Comparison of ENCODE assay signal across 8 mouse cellular contexts in the genomic region with DNA sequence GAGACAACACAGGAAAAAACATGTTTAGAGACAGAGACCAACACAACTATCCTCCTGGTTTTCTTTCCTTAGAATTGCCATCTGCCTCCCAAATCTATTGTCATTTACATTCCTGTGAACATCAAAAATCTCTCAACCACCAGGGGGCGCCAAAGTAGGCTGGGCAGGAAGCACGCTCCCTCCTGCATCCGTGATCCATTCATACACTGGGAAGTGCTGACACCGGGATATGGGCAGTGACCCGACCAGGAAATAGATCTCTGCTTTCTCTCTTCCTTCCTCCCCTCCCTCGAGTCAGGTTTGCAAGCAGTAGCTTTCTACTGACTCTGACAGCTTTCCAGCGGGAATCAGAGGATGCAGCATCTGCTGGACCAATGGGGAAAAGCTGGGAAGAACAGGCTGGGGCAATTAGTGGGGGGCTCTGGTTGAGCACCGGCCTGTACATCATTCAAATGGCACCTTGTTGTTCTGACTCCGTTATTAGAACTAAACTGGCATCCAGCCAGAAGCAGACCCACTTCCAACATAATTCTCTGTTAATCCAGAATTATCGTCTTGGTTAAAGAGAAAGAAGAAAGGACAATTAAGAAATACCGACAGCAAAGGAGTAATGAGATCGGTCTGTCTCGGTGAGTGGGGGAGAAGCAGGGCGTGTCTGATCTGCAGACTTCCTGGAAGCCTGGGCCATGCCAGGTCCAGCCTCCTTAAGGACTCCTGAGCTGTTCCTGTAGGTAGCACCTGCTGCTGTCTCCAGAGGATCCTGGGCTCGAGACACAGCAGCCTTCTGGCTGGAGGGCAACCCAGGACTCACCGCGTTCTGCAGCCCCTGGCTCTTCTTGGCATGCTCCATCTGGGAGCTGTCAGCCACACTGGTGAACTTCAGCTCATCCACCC. TPM values are rescaled to one million over a fixed set of nuclear protein-coding genes. Genes with fewer than 3 reads are reported as not detected.
DNase-seq lines count a peak whose midpoint lies in the region; ATAC-seq and TF ChIP-seq lines count a peak whose summit lies in the region.
"Had no signal": no experiment of that assay in that cellular context is flagged by ENCODE, and none has a peak within 500 bp of the region (broad histone marks: within the 10 kb centered on the region; RNA-seq: fewer than 3 reads in every experiment).

No protein-coding gene starts in this region.

- TF ChIP-seq EP300 in heart, adult 2 months (IDR thresholded peaks at IDR 0.05; ENCODE audit: insufficient read depth, low read depth, low read length) = no peak

- H3K9me3 ChIP-seq in G1E (replicated peaks) = peaks cover 4% of the 10 kb centered on the region; the same call in 1 of the 2 replicates
- H3K9me3 ChIP-seq in lung, embryonic 14.5 days (ENCODE audit: low read depth, low read length) = no peaks in the 10 kb centered on the region

- no peaks in the 10 kb centered on the region for H3K79me3 ChIP-seq in C2C12 (ENCODE audit: low read depth)

- DNase-seq in G1E (ENCODE audit: low spot score) = peak; percentile 26
- peak; percentile 54 to 80 for DNase-seq in heart, adult 2 months
- peak; percentile 74 to 91 for DNase-seq in kidney, postnatal 25 days
- peak; percentile 87 for DNase-seq in lung, embryonic 14.5 days
- DNase-seq in right cerebral cortex, postnatal 10 days (ENCODE audit: low spot score in 2 of 2) = peak; percentile 47 to 77

- intact Hi-C loops in heart, adult 2 months (cut with DNase I) = loop anchor here (5.0 kb wide), 1 partner anchor 41 kb away; a partner anchor contains a TSS

- H3K4me2 ChIP-seq in lung, embryonic 14.5 days = peak overlapping the region; percentile 19; the same call in 1 of the 2 replicates

- H3K79me2 ChIP-seq in C2C12 (ENCODE audit: control insufficient read depth, insufficient read depth) = no peaks in the 10 kb centered on the region
- no peaks in the 10 kb centered on the region for H3K79me2 ChIP-seq in heart, adult 2 months (replicated peaks; ENCODE audit: control insufficient read depth, insufficient read depth, low read length)

- no peaks in the 10 kb centered on the region for H3K36me3 ChIP-seq in C2C12 (ENCODE audit: control insufficient read depth, insufficient read depth)
- H3K36me3 ChIP-seq in G1E (replicated peaks) = no peaks in the 10 kb centered on the region
- H3K36me3 ChIP-seq in heart, adult 2 months (ENCODE audit: control insufficient read depth, insufficient read depth, low read length) = no peaks in the 10 kb centered on the region; the same call in 1 of the 2 replicates
- no peaks in the 10 kb centered on the region for H3K36me3 ChIP-seq in lung, embryonic 14.5 days (ENCODE audit: insufficient read depth)

- no peak overlapping the region for H3ac ChIP-seq in C2C12 (ENCODE audit: control insufficient read depth, insufficient read length, low read depth)

- no peak for ATAC-seq in G1E (ENCODE audit: extremely low read depth, insufficient number of reproducible peaks, low FRiP score, poor library complexity, severe bottlenecking)
- peak; percentile 44; the same call in 1 of the 2 replicates for ATAC-seq in lung, embryonic 14.5 days (ENCODE audit: insufficient read depth)

- H3K4me3 ChIP-seq in C2C12 (ENCODE audit: insufficient read depth, poor library complexity, severe bottlenecking) (no peak overlapping the region), G1E (ENCODE audit: low read depth, low read length) (no peak overlapping the region; the same call in 1 of the 2 replicates)
- no peak overlapping the region for H3K4me3 ChIP-seq in cortical plate, adult 2 months (ENCODE audit: insufficient read depth, low read length)
- H3K4me3 ChIP-seq in heart, adult 2 months = peak overlapping the region; percentile 22; the same call in 1 of the 2 replicates
- H3K4me3 ChIP-seq in lung, embryonic 14.5 days (ENCODE audit: low read depth, low read length) = no peak overlapping the region

- H3K27me3 ChIP-seq in C2C12 (ENCODE audit: control insufficient read depth, insufficient read depth, insufficient read length) = no peaks in the 10 kb centered on the region
- peaks cover 31% of the 10 kb centered on the region for H3K27me3 ChIP-seq in G1E (ENCODE audit: insufficient read depth, low read length)
- H3K27me3 ChIP-seq in heart, adult 2 months (ENCODE audit: control insufficient read depth, insufficient read depth, low read length) = no peaks in the 10 kb centered on the region
- H3K27me3 ChIP-seq in lung, embryonic 14.5 days (ENCODE audit: insufficient read depth, low read length) = no peaks in the 10 kb centered on the region

- H3K27ac ChIP-seq in cortical plate, adult 2 months (ENCODE audit: insufficient read depth, low read length) = no peak overlapping the region
- H3K27ac ChIP-seq in heart, adult 2 months = no peak overlapping the region
- H3K27ac ChIP-seq in lung, embryonic 14.5 days (ENCODE audit: low read depth) = no peak overlapping the region

- peaks cover 9% of the 10 kb centered on the region for H3K4me1 ChIP-seq in G1E (ENCODE audit: insufficient read depth, low read depth, low read length)
- H3K4me1 ChIP-seq in cortical plate, adult 2 months (ENCODE audit: control insufficient read depth, insufficient read depth, low read length) = no peaks in the 10 kb centered on the region
- peaks cover 7% of the 10 kb centered on the region for H3K4me1 ChIP-seq in heart, adult 2 months (ENCODE audit: control insufficient read depth, insufficient read depth, low read length)
- H3K4me1 ChIP-seq in lung, embryonic 14.5 days (ENCODE audit: insufficient read depth) = no peaks in the 10 kb centered on the region

- no peak overlapping the region for H3K9ac ChIP-seq in heart, adult 2 months (ENCODE audit: low read depth, low read length)
- no peak overlapping the region for H3K9ac ChIP-seq in lung, embryonic 14.5 days

- WGBS in heart, adult 2 months = 17% methylated on average over 17 of the region's 17 CpGs
- 27% methylated on average over 17 of the region's 17 CpGs for WGBS in lung, embryonic 14.5 days

- TF ChIP-seq CTCF in C2C12 (IDR thresholded peaks at IDR 0.05; ENCODE audit: control insufficient read depth, insufficient read depth, insufficient read length) (peak; percentile 42), G1E (IDR thresholded peaks at IDR 0.05; ENCODE audit: low read depth, low read length) (peak; percentile 68; the same call in 1 of the 2 replicates)
- peak; percentile 68 for TF ChIP-seq CTCF in cortical plate, adult 2 months (IDR thresholded peaks at IDR 0.05; ENCODE audit: extremely low read depth, insufficient read depth, low read length)
- peak; percentile 85 for TF ChIP-seq CTCF in heart, adult 2 months (IDR thresholded peaks at IDR 0.05)
- TF ChIP-seq CTCF in lung, embryonic 14.5 days (IDR thresholded peaks at IDR 0.05; ENCODE audit: low read depth) = peak; percentile 84

- TF ChIP-seq POLR2A in cortical plate, adult 2 months (IDR thresholded peaks at IDR 0.05; ENCODE audit: extremely low read depth, insufficient read depth, low read length) = no peak
- no peak for TF ChIP-seq POLR2A in heart, adult 2 months (IDR thresholded peaks at IDR 0.05; ENCODE audit: insufficient read depth, low read depth, low read length)

TF ChIP-seq in C2C12, 6 proteins besides CTCF, POLR2A, EP300 and RAD21:
- TF ChIP-seq USF1 (IDR thresholded peaks at IDR 0.05; ENCODE audit: low read depth) (no peak), FOSL1 (IDR thresholded peaks at IDR 0.05; ENCODE audit: insufficient read depth, low read length, poor library complexity, severe bottlenecking) (no peak), MYOD1 (IDR thresholded peaks at IDR 0.05; ENCODE audit: control insufficient read depth, insufficient read length, low read depth) (no peak), MYOG (IDR thresholded peaks at IDR 0.05; ENCODE audit: control insufficient read depth, extremely low read depth, insufficient read length) (no peak), MAX (IDR thresholded peaks at IDR 0.05) (no peak), CEBPB (IDR thresholded peaks at IDR 0.05; ENCODE audit: low read depth) (no peak)

RNA-seq across cellular contexts. Expression of a gene that starts 33.1 kb away (rescaled TPM):
- 0.88 TPM for polyA plus RNA-seq in C2C12 (2012; fragmentation: generic; extraction: Trizol)
- 0.23 and 0.24 TPM in 2 replicates for total RNA-seq in G1E (2014; fragmentation: Nextera tagmentation)
- total RNA-seq in G1E (2017) = 0.05 and 0.06 TPM in 2 replicates
- polyA plus RNA-seq in G1E (2012) = 0.02 and 0.03 TPM in 2 replicates
- 0.38 and 0.40 TPM in 2 replicates for polyA plus RNA-seq in cortical plate, adult 2 months (2012; rRNA removed)
- total RNA-seq in heart, adult 2 months (2021) = 100 to 1,000 TPM; 307 to 420 TPM
- 135 and 161 TPM in 2 replicates for polyA plus RNA-seq in heart, adult 2 months (2012; rRNA removed)
- 0.18 and 0.32 TPM in 2 replicates for polyA plus RNA-seq in lung, embryonic 14.5 days (2014; fragmentation: Nextera tagmentation; extraction: Ambion mirVana)
- total RNA-seq: neutrophil, adult 5-6 weeks had no signal

RNA-seq across cellular contexts. Expression of a gene that starts 40.2 kb away (rescaled TPM):
- polyA plus RNA-seq in C2C12 (2012; fragmentation: generic; extraction: Trizol) = 9.1 TPM
- 77.6 and 86.8 TPM in 2 replicates for total RNA-seq in G1E (2014; fragmentation: Nextera tagmentation)
- 41.0 and 43.2 TPM in 2 replicates for total RNA-seq in G1E (2017)
- polyA plus RNA-seq in G1E (2012) = 9.9 and 14.5 TPM in 2 replicates
- polyA plus RNA-seq in cortical plate, adult 2 months (2012; rRNA removed) = 4.4 TPM in 2 replicates
- total RNA-seq in heart, adult 2 months (2021) = 10 to 100 TPM; 11.7 to 12.5 TPM
- polyA plus RNA-seq in heart, adult 2 months (2012; rRNA removed) = 9.2 and 12.6 TPM in 2 replicates
- polyA plus RNA-seq in lung, embryonic 14.5 days (2014; fragmentation: Nextera tagmentation; extraction: Ambion mirVana) = 30.7 and 32.1 TPM in 2 replicates

Comparison
In these comparisons a context has a peak if more than half of its experiments do, and no peak if none do; other contexts are left out.
1. DNase-seq: peak in every context shown above with its lines; median percentile 87 in lung, embryonic 14.5 days; 82 in kidney, postnatal 25 days; 67 in heart, adult 2 months; 62 in right cerebral cortex, postnatal 10 days; 26 in G1E.
2. RNA of a gene that starts 33.1 kb away (polyA plus RNA-seq): 135 to 161 TPM in heart, adult 2 months; 0.88 TPM in C2C12 (single experiment), 0.38 to 0.40 TPM in cortical plate, adult 2 months, 0.18 to 0.32 TPM in lung, embryonic 14.5 days and 0.02 to 0.03 TPM in G1E; every median in the first group is over 10 times any median in the second.
3. Peak in every context shown above with its lines, with median percentiles within 50 percentile points of each other: CTCF ChIP-seq.